Mouse (Mus musculus) adrenal gland (tissue): ENCODE measurements around the gene Ypel4.

Experiments
- intact Hi-C: fragments of 180-260 bp; cut with DNase I; formaldehyde crosslinking; loops from one replicate; pipeline ENCODE4 v1.15.1; 2025
- microRNA-seq, 2 experiments: library from miRNA; unstranded; fragments of <30 nt; microRNA quantifications; one replicate each; pipeline ENCODE4; 2019

Ypel4 gene

DNA sequence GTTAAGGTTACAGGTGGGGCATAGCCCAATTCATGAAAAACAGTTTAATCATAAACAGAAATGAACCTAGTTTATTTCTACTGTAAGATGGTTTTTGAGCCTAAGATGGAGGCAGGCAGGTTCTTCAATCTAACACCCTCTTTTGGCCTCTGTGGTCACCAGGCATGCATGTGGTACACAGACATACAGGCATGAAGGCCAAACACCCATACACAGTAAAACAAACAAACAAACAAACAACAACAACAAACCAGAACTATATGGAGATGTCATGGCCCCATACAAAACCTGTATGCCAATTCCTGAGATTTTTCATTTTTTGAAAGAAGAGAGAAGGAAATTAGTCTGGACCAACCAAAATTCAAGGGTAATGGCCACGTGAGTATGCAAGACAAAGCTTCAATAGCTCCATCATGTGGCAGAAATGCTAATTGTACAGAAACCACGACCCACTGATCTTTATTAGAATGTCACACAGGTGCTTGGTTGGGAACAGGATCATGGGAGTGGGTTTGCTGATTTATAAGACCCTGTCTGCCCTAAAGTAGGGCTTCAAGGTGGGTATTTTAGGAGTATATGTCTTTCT, 24.8 kb downstream of the Ypel4 start:
- intact Hi-C loops, result no loop called here

DNA sequence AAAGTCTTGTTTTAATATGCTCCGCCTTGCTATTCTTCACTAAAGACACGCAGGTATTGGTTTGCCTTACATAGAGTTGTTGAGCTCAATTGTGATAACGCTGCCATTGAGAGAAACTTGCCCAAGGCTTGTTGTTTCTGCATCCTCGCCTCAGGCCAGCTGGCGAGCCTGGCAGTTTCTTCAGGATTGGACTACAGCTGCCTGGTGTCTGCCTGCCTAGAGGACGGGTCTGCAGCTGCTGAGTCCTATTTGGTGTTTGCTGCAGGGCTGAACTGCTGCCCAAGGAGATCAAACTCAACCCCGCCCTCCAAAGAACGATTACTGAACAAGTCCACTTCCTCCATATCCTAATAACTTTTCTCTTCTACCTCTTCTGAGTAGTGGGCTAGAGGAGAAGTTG, 26.9 kb downstream of the Ypel4 start:
- intact Hi-C loops, result no loop called here

DNA sequence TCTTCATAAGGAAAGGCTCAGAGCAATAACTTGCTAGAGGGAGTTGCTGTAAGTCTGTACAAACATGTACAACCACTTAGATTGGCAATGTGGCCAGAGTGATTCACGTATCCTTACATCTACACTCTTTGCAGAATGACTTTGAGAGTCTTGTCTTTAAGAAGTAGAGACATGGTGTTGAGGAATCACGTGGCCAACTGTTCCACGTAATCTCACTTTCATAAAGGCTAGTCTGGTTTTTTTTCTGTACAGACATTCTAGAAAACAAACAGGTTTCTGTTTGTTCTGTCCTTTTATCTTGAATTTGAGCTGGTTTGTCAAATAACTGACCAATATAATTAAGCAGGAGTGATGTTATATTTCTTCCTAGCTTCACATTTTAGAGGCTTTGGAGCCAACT, 27.5 kb downstream of the Ypel4 start:
- intact Hi-C loops, result no loop called here

DNA sequence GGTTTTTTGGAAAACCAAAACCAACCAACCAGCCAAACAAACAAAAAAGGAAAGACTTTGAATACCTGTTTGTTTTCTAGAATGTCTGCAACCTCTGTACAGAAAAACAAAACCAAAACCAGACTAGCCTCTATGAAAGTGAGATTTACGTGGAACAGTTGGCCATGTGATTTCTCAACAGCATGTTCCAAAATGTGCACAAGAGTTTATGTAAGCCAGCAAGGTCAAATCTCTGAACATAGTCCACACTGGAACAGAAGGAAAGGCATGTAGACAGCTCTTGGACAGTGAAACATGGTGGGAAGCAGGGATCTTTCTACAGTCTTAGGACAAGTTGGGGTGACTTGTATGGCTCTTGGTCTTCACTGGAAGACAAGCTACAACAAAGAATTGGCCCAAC, 28.0 kb downstream of the Ypel4 start:
- intact Hi-C loops, result no loop called here

DNA sequence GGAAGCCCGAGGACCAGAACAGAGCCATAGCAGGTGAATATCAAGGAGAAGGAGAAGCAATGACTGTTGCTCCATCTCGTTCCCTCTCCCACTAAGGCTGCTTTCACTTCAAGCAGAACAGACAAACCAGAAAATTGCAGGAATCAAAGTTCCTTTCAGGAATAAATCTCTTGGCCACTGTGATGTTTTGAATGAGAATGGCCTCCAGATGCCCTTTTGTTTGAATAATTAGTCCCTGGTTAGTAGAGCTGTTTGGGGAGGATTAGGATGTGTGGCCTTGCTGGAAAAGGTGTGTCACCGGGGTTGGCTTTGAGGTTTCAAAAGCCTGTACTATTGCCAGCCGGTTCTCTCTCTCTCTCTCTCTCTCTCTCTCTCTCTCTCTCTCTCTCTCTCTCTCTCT, 28.4 kb downstream of the Ypel4 start:
- intact Hi-C loops, result no loop called here

DNA sequence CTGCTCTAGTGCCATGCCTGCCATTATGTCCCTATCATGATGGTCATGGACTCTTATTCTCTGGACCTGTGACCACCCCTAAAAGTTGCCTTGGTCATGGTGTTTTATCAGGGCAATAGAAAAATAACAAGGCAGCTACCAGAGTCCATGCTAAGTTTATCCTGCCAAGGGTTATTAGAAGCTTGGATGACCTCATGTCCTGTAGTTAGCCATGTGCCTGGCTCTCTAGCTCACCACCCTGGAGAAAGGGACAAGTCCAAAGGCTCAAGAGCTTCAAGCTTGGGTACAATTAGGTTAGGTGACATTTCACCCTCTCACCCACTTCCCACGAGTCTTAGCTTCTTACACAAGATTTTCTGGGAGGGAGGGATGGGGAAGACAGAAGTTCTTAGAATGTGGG, 29.0 kb downstream of the Ypel4 start:
- intact Hi-C loops, result no loop called here

DNA sequence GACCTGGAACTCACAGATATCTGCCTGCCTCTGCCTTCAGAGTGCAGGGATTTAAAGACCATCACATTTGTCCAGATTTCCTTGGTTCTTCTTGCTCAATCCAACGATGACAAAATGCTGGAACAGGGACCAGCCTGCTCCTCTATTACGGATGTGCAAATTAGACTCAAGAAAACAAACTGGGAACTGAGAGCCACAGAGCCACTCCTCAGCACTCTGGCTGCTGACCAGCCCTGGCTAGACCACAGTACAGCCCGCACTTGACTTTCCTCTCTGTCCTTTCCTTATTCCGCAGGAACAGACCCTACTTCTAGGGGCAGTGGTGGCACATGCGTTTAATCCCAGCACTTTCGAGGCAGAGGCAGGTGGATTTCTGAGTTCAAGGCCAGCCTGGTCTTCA, 36.6 kb downstream of the Ypel4 start:
- intact Hi-C loops, result no loop called here

DNA sequence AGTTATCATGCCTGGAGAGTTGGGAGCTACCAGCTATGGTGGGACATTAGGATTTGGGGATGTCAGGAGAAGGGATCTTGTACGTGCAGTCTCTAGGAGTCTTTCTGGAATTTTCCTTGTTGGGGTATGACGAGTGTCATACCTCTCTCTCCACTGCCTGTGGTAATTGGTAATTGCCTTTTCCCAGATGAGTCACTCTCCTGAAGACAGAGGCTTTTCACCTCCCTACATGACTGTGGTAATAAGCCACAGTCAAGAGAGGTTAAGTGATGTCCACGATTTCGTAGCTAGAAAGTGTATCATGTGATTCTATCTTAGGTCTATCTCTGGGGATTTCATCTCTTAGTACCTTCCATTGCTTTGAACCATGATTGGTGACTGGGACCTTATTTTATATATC, 38.6 kb downstream of the Ypel4 start:
- intact Hi-C loops, result no loop called here

DNA sequence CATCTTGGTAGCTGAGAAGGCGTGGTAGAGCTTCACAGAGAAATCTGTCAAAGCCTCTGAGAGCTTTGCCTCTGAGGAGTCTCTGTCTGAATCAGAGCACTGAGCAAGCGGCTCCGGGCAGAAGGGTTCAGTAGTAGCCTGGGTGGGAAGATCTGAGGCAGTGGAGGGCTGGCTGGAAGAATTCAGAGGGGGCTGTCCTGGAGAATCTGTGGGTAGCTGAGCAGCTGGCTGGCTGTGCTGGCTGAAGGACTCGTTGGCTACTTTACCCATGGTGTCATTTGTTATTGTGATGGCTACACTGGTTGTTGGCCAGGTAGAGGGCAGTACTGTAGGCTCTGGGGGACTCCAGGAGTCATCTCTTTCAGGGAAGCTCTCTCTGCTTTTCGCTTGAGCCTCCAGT, 39.3 kb downstream of the Ypel4 start:
- intact Hi-C loops, result no loop called here

DNA sequence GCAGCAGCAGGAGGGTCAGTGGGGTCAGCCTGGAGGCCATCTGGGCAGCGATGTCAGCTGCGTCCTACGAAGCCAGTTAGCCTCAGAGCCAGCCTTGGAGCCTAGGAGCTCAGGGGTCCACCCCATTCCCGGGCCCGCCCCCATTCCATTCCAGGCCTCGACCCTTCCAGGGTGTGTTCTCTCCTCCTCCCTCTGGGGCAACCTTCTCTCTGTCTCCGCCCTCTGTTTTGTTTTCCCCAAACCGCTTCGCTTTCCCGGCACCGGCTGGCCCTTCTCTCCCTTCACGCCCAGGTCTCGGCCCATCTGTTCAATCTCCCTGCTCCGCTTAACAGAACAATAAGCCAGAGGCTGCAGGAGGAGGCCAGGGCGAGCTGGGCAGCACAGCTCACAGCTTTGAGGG, 40.9 kb downstream of the Ypel4 start:
- intact Hi-C loops, result no loop called here

DNA sequence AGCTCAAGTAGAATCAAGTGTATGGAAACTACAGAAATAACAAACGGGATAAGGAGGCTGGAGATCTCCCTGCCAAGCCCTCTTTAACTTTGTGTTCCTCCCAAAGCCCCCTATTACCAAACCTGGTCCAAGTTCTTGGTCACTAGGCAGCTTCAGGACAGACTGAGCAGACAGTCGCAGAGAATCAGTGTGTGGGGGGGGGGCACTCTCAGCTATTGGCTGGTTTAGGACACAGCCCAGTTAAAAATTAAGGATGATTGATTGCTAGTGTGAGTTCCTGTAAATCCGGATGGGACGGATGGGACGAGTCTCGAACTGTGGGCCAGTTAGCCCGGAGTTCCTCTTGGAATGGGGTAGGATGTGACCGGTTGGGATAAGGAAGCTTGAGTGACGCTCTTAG, 41.4 kb downstream of the Ypel4 start, which contains the start of gene Serping1:
TSS of gene Serping1 (minus strand) at position 204 of the 400 bp plus-strand sequence.
- intact Hi-C loops, result no loop called here

DNA sequence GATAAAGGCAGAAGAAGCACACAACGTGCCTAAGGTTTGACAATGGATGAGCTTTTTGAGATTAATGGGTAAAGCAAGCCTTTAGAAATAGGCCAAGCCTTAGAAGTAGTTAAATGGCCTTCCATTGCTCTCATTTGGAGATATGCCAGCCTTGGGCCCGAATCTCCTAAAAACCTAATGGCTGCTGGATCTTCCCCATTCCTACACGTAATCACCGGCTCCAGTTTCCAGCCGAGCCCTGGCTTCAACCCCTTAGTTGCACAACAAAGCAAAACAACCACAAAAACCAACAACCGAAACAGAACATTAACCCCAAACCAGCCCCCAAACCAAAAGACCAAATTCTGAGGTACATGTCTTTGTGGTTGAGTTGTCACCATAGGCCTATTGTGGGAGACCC, 41.8 kb downstream of the Ypel4 start:
- intact Hi-C loops, result no loop called here

DNA sequence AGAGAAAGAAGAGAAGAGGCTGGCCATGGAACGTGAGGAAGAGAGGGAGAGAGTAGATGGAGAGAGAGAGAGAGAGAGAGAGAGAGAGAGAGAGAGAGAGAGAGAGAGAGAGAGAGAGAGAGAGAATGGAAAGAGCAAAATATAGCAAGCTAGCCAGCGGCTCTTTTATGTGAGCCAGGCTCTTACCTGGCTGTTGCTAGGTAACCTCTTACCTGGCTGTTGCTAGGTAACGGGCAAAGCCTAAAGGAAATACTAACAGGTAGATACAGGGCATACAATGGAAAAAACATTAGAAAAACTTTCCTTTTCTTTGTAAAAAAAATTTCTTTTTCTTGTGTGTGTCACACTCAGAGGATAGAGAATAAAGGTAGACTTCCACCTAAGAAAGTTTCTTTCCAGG, 43.8 kb downstream of the Ypel4 start:
- intact Hi-C loops, result no loop called here

DNA sequence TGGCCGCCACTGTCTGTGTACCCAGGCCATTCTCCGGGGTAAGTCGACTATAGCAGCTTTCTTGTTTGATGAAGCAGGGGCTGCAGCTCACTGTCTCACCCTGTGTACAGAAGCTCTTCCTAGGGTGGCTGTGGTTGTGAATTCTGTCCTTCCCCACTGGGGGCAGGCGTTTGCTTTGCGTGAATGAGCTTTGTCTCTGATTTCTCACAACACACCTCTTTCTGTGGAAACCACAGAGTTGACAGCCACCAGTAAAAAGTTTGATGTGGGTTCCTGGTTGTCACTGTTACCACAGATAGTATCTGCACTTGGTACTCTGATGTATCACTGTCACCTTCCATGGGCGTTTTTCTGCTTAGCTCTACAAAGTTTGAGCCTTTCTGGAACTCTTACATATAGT, 45.4 kb downstream of the Ypel4 start:
- intact Hi-C loops, result no loop called here

DNA sequence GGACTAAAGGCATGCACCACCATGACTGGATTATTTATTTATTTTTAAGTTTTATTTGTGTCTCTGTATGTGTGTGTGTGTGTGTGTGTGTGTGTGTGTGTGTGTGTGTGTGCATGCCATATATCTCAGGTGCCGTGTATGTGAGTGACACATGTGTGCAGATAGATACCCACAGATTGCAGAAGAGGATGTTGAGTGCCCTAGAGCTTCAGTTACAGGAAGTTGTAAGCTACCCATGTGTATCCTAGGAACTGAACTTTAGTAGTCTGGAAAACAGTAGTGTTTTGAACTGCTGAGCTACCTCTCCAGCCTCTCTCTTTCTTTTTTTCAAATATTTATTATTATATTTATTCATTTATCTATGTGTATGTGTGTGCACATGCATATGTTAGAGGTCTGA, 49.5 kb downstream of the Ypel4 start:
- intact Hi-C loops, result no loop called here

DNA sequence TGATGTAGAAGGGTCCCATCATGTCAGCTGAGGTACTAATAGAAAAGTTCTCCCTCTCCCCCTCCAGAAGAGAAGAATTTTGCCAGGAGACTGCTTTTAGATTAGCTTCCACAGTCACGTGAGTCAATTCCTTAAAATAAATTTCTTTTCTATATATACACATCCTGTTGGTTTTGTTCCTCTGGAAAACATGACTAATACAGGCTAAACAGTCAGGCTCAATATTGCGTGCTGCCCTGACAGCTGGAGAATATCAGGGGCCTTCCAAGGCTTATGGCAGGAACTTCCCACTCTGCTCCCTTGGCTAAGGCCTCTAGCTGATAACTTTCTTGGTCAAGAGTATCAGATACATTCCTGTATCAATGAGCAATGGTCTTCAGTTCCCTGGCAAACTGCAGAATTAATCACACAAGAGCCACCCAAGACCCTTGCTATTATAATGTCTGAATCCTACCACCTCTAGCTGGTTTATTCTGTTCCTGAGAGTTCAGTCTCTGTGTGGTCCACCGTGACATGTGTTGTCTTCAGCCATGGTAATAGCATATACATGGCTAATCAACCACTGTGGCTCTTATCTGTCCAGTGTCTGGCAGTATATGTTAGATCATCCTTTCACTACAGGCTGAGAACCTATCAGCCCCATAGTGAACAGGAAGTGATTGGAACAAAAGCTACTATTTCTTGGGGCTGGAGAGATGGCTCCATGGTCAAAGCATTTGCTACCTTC, 50.1 kb downstream of the Ypel4 start:
- intact Hi-C loops, result no loop called here

Small RNA genes within 50 kb of the gene (microRNA-seq; reads per million reads assigned to microRNA genes)
- 4,030 to 4,729 reads per million in 2 experiments for gene Mir130a
